Mouse (Mus musculus) lung, embryonic 16.5 days (tissue): ENCODE data around the gene Glipr1l3. TPM values are rescaled to one million over a fixed set of nuclear protein-coding genes. Genes with fewer than 3 reads are reported as not detected.
"Not testable (repeated sequence)": the region's sequence is repeated elsewhere in the genome, so short reads cannot be mapped to it uniquely, and the experiment has no call there.

Experiments used
- ATAC-seq: fragments of 200-750 bp; cut with Nextera tagmentation; 2 replicates; pipeline ENCODE4 v1.8.0; 2017; ENCODE audit warnings: low read depth, mild to moderate bottlenecking, moderate library complexity
- H3K27ac ChIP-seq: fragments of 300-500 bp; sonication (generic); 2 replicates; pipeline ENCODE4 v1.5.1; 2014; ENCODE audit warnings: mild to moderate bottlenecking, control low read depth, low read length
- H3K27me3 ChIP-seq: fragments of 300-500 bp; sonication (generic); 2 replicates; pipeline ENCODE4 v1.6.1; 2014; ENCODE audit warnings: low read depth, low read length, mixed read lengths; ENCODE audit not compliant: control insufficient read depth, insufficient read depth
- H3K36me3 ChIP-seq: fragments of 300-500 bp; sonication (generic); 2 replicates; pipeline ENCODE4 v1.6.1; 2014; ENCODE audit warnings: low read length; ENCODE audit not compliant: control insufficient read depth, insufficient read depth
- H3K4me1 ChIP-seq: fragments of 300-500 bp; sonication (generic); replicated peaks from 2 replicates; pipeline ENCODE4 v1.6.1; 2014; ENCODE audit warnings: low read length, mixed read lengths; ENCODE audit not compliant: control insufficient read depth, insufficient read depth
- H3K4me2 ChIP-seq: fragments of 300-500 bp; sonication (generic); 2 replicates; pipeline ENCODE4 v1.6.1; 2014; ENCODE audit warnings: low read depth, low read length, control low read depth
- H3K4me3 ChIP-seq: fragments of 300-500 bp; sonication (generic); 2 replicates; pipeline ENCODE4 v1.5.1; 2014; ENCODE audit warnings: mild to moderate bottlenecking, low read length, control low read depth
- H3K9ac ChIP-seq: fragments of 300-500 bp; sonication (generic); 2 replicates; pipeline ENCODE4 v1.6.1; 2014; ENCODE audit warnings: low read length, control low read depth
- H3K9me3 ChIP-seq: fragments of 300-500 bp; sonication (generic); 2 replicates; pipeline ENCODE4 v1.6.1; 2016; ENCODE audit warnings: low read length; ENCODE audit not compliant: control insufficient read depth
- WGBS: fragments of 180-500 bp; shearing (Covaris S2); extraction: QIAGEN DNeasy Blood & Tissue Kit; methylation state at CpG from one replicate; pipeline ENCODE4 v1.1.7; 2014; 5-methylcytosine and 5-hydroxymethylcytosine counted together
- polyA plus RNA-seq: library from polyadenylated mRNA; unstranded; fragments of >200 nt; fragmentation: Nextera tagmentation; extraction: Ambion mirVana; gene quantifications from 2 replicates; pipeline ENCODE4 v1.2.1, GENCODE M21; 2015

The Glipr1l3 gene
- polyA plus RNA-seq: not detected in 2 replicates

DNA sequence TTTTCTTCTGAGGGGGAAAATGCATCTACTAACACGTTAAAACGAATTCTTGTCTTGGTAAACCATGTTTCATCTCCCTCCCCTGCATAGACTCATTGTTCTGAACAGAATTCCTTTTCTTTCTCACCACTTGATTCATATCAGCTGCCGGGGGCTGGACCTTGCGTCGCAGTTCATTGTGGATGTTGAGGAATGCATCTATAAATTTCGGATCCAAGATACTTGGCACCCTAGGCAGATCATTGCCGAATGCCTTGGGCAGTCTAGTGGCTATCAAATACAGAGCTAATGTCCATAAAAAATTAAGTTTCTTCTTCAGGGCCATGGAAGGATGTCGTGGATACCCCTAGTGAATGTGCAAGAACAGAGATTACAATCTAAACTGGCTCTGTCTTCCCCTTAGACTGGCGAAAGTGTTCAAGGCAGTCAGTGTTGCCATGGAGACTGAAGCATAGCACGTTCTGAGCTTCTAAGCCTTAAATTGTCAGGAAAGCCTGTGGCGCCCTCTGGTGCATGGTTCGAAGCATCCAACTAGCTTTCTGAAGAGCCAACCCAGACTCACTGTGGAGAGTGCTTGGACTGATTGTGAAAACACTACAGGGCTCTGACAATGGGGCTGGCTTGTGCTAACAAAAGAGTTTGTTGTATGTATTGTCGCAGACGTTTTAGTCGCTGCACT, at the start of gene Glipr1l3:
TSS of gene Glipr1l3 (minus strand) at position 446 of the 679 bp plus-strand sequence.
- H3K36me3 ChIP-seq, H3K4me3 ChIP-seq, H3K27me3 ChIP-seq, H3K4me1 ChIP-seq, H3K9ac ChIP-seq, H3K27ac ChIP-seq, H3K9me3 ChIP-seq: not testable (repeated sequence)
- peak within 1 kb of the TSS; percentile 36 for H3K4me2 ChIP-seq
- 15% methylated on average over 15 of the region's 15 CpGs for WGBS
- ATAC-seq: peak; percentile 89

DNA sequence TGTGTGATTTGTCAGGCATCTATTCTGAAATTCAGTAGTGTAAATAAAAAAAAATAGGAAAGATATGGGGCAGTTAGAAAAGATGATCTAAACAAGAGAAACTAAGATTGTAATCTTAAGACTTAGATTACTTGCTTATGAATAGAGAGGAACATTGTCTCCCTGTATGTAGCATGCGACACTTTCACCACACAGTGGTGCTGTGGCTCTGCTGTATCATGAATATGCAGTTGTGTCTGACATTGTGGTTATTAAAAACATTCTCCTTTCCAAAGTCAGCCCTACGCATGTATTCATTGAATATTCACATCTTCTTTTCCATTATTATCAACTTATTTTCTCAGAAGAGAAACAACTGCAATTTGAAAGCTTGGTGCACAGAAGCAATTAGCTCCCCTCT, 43.3 kb upstream of the Glipr1l3 start:
- WGBS: 63% methylated on average over 2 of the region's 2 CpGs
- no peaks in the 10 kb centered on the region for H3K9me3 ChIP-seq
- no peaks in the 10 kb centered on the region for H3K36me3 ChIP-seq
- no peak overlapping the region for H3K4me3 ChIP-seq
- no peaks in the 10 kb centered on the region for H3K4me1 ChIP-seq
- no peak overlapping the region for H3K4me2 ChIP-seq
- no peak overlapping the region for H3K9ac ChIP-seq
- no peak overlapping the region for H3K27ac ChIP-seq
- no peaks in the 10 kb centered on the region for H3K27me3 ChIP-seq
- ATAC-seq: no peak

DNA sequence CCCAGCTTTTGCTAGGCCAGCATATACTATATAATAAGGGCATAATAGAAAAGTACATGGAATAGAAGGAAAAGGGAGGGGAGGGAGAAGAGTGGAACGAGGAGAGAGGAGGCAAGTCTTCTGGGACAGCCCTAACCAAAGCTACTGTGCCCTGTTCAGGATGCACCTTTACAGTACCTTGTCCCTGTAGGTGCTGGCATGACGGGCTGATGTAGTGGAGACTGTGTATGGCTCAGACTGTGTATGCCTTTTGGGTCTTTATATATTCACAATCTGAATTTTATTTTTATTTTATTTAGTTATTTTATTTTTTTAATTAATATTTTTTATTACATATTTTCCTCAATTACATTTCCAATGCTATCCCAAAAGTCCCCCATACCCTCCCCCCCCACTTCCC, 33.8 kb upstream of the Glipr1l3 start:
- not testable (repeated sequence) for H3K9me3 ChIP-seq, H3K4me3 ChIP-seq, H3K27ac ChIP-seq, H3K36me3 ChIP-seq, H3K4me1 ChIP-seq, H3K4me2 ChIP-seq, H3K9ac ChIP-seq, H3K27me3 ChIP-seq, ATAC-seq
- 63% methylated on average over 2 of the region's 2 CpGs for WGBS

DNA sequence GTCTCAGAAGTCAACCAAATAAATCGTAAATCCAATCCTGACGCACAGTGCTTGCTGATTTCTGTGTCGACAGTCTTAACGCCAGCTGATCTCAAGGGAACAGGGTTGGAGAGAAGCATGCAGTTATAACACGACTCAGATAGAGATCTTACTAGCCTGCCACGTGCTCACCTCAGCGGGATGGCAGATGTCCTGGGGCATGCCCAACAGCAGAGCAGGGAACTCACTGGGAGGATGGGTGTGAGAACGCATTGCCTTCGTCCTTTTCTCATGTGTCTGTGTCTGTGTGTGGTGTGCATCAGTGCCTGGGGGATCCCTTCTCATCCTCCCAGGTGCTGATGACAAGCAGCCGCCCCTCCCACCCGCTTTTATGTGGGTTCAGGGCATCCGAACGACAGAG, 16.9 kb upstream of the Glipr1l3 start:
- WGBS: 25% methylated on average over 13 of the region's 13 CpGs
- ATAC-seq: not testable (repeated sequence)

DNA sequence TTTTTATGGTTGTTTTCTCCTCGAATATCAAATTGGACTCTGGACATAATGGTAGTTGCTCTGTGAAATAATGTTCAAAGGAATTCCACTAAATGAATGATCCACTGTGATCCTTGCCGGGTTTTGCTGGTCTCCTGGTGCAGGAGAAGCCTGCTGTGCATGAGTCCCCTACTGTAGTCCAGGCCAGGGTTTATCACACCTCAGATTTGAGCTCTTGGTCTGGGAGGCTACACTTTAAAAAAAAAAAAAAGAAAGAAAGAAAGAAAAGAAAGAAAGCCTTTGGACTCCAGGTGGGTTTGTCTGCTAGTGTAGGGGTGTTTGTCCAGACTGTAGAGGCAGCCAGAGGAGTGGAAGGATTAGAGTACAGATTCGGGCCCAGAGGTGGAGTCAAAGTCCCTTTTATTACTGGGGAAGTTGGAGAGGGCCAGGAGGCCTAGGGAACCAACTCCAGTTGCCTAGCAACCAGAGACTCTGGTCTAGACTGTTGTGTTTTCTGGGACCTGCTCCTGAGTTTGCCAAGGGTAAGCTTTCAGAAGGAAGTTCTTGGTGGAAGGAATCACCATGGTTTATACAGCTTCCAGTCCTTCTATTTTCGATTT, 3.1 kb upstream of the Glipr1l3 start, which contains the start of gene Caps2:
TSS of gene Caps2 (plus strand) at position 454 of the 599 bp plus-strand sequence.
- no peaks in the 10 kb centered on the region for H3K36me3 ChIP-seq
- H3K9me3 ChIP-seq: no peaks in the 10 kb centered on the region
- ATAC-seq: peak; percentile 88
- H3K27ac ChIP-seq: peak within 1 kb of the TSS; percentile 34
- peak within 1 kb of the TSS; percentile 8 for H3K4me2 ChIP-seq
- H3K27me3 ChIP-seq: no peaks in the 10 kb centered on the region
- H3K4me1 ChIP-seq: no peaks in the 10 kb centered on the region
- WGBS: 25% methylated on average over 4 of the region's 4 CpGs
- no peak within 1 kb of the TSS for H3K9ac ChIP-seq
- H3K4me3 ChIP-seq: peak within 1 kb of the TSS; percentile 22

More for the DNA sequence above, 16.9 kb upstream of the Glipr1l3 start:
- not testable (repeated sequence) for H3K4me2 ChIP-seq, H3K4me3 ChIP-seq, H3K9me3 ChIP-seq, H3K36me3 ChIP-seq, H3K9ac ChIP-seq, H3K27me3 ChIP-seq, H3K27ac ChIP-seq, H3K4me1 ChIP-seq

DNA sequence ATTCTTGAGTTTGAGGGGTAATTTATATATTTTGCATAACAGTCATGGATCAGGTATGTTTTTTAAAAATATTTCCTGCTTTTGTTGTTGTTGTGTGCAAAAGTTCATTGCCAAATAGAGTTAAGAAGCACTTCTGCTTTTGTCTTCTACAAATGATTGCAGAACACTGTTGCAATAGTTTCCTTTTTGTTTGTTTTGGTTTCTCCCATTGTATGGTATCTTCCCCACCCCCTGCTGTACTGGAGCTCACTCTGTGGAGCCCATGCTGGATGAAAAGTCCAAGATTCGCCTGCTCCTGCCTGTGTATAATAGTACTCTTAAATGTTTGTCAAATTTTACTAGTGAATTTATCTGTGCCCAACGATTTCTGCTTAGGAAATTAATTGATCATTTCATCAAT, 20.3 kb downstream of the Glipr1l3 start:
- H3K4me2 ChIP-seq: no peak overlapping the region
- no peak overlapping the region for H3K4me3 ChIP-seq
- H3K27me3 ChIP-seq: no peaks in the 10 kb centered on the region
- no peak overlapping the region for H3K27ac ChIP-seq
- no peak overlapping the region for H3K9ac ChIP-seq
- no peaks in the 10 kb centered on the region for H3K9me3 ChIP-seq
- ATAC-seq: no peak
- H3K36me3 ChIP-seq: no peaks in the 10 kb centered on the region
- 48% methylated on average over 2 of the region's 2 CpGs for WGBS
- H3K4me1 ChIP-seq: no peaks in the 10 kb centered on the region

DNA sequence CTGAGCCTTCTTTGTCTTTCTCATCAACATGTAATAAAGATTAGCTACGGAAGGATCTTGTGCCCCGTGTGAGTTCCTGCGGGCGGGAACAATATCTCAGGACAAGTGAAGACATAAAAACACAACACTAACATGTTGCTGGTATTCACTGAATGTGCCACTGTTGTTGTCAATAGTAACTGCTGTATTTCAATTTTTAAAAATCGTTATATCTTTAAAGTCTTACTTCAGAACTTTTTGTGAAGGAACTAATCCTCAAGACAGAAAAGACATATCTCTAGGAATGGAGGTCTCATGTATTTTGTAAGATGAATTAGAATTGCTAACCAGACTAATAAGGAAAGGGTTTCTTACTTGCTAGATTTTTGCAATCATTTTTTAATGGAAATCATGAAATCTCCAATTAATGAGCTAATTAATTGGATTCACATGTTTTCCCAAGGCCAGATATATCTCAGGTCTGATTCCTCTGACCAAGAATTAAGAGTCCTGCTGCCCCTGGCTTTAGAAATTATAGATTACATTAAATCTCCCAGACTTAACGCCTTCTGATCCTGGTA, 21.2 kb downstream of the Glipr1l3 start:
- WGBS: 41% methylated on average over 6 of the region's 6 CpGs
- Histone ChIP-seq H3K4me1 (no peaks in the 10 kb centered on the region), H3K9ac (peak overlapping the region; percentile 39; the same call in 1 of the 2 replicates), H3K9me3 (no peaks in the 10 kb centered on the region), H3K4me2 (peak overlapping the region; percentile 48), H3K27me3 (no peaks in the 10 kb centered on the region), H3K4me3 (peak overlapping the region; percentile 34), H3K36me3 (no peaks in the 10 kb centered on the region), H3K27ac (no peak overlapping the region)
- no peak for ATAC-seq

DNA sequence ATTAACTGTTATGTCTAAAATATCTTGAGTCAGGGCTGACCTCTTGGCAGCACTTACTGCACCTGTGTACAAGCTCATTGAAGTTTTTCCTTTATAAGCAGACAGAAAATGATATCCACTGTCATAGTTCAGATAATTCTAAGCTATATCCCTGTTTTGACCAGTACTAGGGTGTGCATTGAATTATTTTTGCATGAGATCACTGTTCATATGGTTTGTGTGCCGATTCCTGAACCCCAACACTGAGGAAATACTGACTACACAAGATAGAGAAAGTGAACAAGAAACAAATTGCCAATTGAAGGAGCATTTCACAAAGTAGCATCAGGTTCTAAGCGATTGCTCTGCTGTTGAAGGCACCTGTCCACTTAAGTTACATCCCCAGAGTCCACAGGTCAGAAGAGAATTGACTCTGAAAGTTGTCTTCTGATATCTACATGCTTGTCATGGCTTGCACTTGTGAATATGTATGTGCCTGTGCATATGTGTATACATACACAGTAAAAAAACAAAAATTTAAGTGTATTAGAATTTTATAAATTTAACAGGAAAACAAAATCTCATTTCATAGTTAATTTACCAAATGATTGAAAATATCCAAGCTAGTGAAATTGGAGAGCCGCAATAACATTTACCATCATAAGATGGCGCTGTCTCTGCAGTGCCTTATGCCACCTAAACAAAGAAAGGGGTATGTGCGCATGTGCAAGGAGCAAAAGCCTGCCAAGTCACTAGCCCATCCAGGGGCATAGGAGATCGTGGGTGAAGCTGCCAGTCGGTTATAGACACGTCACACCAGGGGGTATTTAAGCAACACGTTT, 21.9 kb downstream of the Glipr1l3 start:
- H3K27me3 ChIP-seq: no peaks in the 10 kb centered on the region
- peak overlapping the region; percentile 34 for H3K4me3 ChIP-seq
- no peaks in the 10 kb centered on the region for H3K4me1 ChIP-seq
- H3K4me2 ChIP-seq: peak overlapping the region; percentile 48
- no peak overlapping the region for H3K27ac ChIP-seq
- ATAC-seq: 0 out of 2 replicates have a peak, but pooled peaks have one; percentile 31
- WGBS: 21% methylated on average over 9 of the region's 9 CpGs
- H3K9me3 ChIP-seq: no peaks in the 10 kb centered on the region
- peak overlapping the region; percentile 39; the same call in 1 of the 2 replicates for H3K9ac ChIP-seq
- H3K36me3 ChIP-seq: no peaks in the 10 kb centered on the region

DNA sequence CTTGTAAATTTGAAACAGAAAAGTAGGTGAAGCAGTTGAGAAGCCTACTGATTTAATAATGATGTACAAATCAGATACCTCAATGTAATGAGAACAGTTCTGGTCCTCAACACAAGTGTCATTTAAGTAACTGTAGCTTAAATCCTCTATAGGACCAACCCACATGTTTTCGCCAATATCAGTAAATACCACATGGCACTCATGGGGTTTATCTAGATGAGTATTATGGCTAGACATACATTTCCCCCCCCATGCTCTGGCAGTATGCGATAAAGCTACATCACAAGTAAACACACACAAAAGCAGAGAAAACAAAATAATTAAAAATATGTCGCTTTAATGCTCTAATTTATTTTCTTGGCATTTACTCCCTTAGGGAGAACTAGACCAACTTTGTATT, 27.9 kb downstream of the Glipr1l3 start:
- H3K36me3 ChIP-seq: no peaks in the 10 kb centered on the region
- H3K9me3 ChIP-seq: no peaks in the 10 kb centered on the region
- no peaks in the 10 kb centered on the region for H3K4me1 ChIP-seq
- H3K27me3 ChIP-seq: no peaks in the 10 kb centered on the region
- no peak overlapping the region for H3K9ac ChIP-seq
- no peak overlapping the region for H3K27ac ChIP-seq
- 88% methylated on average over 3 of the region's 3 CpGs for WGBS
- no peak for ATAC-seq
- no peak overlapping the region for H3K4me3 ChIP-seq
- no peak overlapping the region for H3K4me2 ChIP-seq
